Mouse (Mus musculus) hindbrain, embryonic 12.5 days (tissue): Measurements from ENCODE around the gene Cfap221. TPM values are rescaled to one million over a fixed set of nuclear protein-coding genes. Genes with fewer than 3 reads are reported as not detected.

Experiments
- ATAC-seq: fragments of 200-750 bp; cut with Nextera tagmentation; 2 replicates; pipeline ENCODE4 v1.8.0; 2017; ENCODE audit warnings: moderate TSS enrichment; ENCODE audit not compliant: low FRiP score
- H3K27ac ChIP-seq: fragments of 300-500 bp; sonication (generic); 2 replicates; pipeline ENCODE4 v1.5.1; 2016; ENCODE audit warnings: mild to moderate bottlenecking
- H3K27me3 ChIP-seq: fragments of 300-500 bp; sonication (generic); 2 replicates; pipeline ENCODE4 v1.6.1; 2016; ENCODE audit warnings: mild to moderate bottlenecking
- H3K36me3 ChIP-seq: fragments of 300-500 bp; sonication (generic); 2 replicates; pipeline ENCODE4 v1.6.1; 2016; ENCODE audit warnings: mild to moderate bottlenecking
- H3K4me1 ChIP-seq: fragments of 300-500 bp; sonication (generic); 2 replicates; pipeline ENCODE4 v1.6.1; 2016
- H3K4me2 ChIP-seq: fragments of 300-500 bp; sonication (generic); replicated peaks from 2 replicates; pipeline ENCODE4 v1.6.1; 2016; ENCODE audit warnings: mild to moderate bottlenecking
- H3K4me3 ChIP-seq: fragments of 300-500 bp; sonication (generic); 2 replicates; pipeline ENCODE4 v1.5.1; 2016; ENCODE audit warnings: mild to moderate bottlenecking
- H3K9ac ChIP-seq: fragments of 300-500 bp; sonication (generic); 2 replicates; pipeline ENCODE4 v1.6.1; 2016; ENCODE audit warnings: mild to moderate bottlenecking, moderate library complexity
- H3K9me3 ChIP-seq: fragments of 300-500 bp; sonication (generic); replicated peaks from 2 replicates; pipeline ENCODE4 v1.6.1; 2016; ENCODE audit warnings: mild to moderate bottlenecking
- WGBS: fragments of 180-500 bp; shearing (Covaris S2); methylation state at CpG from one replicate; pipeline ENCODE4 v1.1.7; 2016; 5-methylcytosine and 5-hydroxymethylcytosine counted together
- polyA plus RNA-seq: library from polyadenylated mRNA; unstranded; fragments of >200 nt; fragmentation: Nextera tagmentation; extraction: Ambion mirVana; gene quantifications from 2 replicates; pipeline ENCODE4 v1.2.1, GENCODE M21; 2016

Gene Cfap221
- polyA plus RNA-seq, 1 experiment from 2014 or later = 0.23 TPM

DNA sequence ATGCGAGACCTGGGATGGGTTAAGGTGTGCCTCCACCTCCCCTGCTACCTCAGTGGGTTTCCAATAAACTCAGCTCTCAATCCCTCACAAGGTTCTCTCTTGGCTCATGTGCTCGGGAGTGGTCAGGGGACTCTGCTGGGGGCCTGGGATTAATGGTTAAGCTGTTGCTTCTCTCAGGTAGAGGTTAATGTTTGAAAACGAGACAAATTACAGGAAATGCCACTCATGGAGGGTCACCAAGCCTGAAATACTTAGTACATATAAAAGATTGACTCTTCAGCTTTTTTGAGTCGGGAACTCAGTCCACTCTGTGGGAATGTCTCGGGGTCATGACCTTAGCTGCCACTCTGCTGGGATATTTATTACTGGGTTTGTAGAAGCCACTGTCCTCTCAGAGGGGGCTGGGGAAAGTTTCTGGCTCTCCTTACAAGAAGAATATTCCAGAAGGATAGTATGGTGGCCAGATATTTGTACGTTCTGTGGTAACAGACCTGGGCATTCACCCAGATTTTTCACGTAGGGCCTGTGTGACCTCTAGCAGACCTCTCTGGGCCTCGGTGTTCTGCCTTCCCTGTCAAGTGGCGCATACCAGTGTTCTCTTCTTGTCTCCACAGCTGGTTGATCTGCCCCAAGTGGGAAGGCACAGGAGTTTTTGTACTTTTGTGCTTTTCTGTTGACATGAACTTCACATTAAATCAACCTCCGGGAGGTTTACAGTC, 27.5 kb upstream of the Cfap221 start:
- H3K27ac ChIP-seq = no peak overlapping the region
- H3K27me3 ChIP-seq = no peaks in the 10 kb centered on the region
- no peak overlapping the region for H3K9ac ChIP-seq
- no peak overlapping the region for H3K4me3 ChIP-seq
- no peaks in the 10 kb centered on the region for H3K9me3 ChIP-seq
- no peak for ATAC-seq
- WGBS = 55% methylated on average over 10 of the region's 10 CpGs
- no peak overlapping the region for H3K4me2 ChIP-seq
- H3K36me3 ChIP-seq = no peaks in the 10 kb centered on the region
- H3K4me1 ChIP-seq = no peaks in the 10 kb centered on the region

DNA sequence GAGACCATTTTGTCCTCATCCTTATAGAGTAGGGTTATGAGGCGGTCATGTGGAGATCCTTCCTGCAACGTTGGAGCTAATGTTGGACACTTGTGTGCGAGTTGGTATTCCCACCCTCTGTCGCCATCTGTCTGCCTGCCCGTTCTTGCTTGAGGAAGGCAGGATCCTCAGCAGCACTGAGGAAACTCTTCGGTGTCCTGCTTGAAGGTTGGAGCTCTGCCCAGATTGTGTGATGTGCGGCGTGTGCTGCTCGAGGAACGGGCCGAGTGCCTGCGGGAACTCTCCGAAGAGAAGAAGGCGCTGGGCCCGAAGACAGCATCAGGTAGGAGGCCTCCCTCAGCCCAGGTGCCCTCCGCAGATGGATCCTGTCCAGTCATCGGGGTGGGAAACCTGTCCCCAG, 24.9 kb upstream of the Cfap221 start:
- 89% methylated on average over 17 of the region's 17 CpGs for WGBS
- ATAC-seq = no peak
- Histone ChIP-seq H3K4me3 (no peak overlapping the region), H3K36me3 (no peaks in the 10 kb centered on the region), H3K4me2 (no peak overlapping the region), H3K9me3 (no peaks in the 10 kb centered on the region), H3K27me3 (no peaks in the 10 kb centered on the region), H3K27ac (no peak overlapping the region), H3K4me1 (no peaks in the 10 kb centered on the region), H3K9ac (no peak overlapping the region)

DNA sequence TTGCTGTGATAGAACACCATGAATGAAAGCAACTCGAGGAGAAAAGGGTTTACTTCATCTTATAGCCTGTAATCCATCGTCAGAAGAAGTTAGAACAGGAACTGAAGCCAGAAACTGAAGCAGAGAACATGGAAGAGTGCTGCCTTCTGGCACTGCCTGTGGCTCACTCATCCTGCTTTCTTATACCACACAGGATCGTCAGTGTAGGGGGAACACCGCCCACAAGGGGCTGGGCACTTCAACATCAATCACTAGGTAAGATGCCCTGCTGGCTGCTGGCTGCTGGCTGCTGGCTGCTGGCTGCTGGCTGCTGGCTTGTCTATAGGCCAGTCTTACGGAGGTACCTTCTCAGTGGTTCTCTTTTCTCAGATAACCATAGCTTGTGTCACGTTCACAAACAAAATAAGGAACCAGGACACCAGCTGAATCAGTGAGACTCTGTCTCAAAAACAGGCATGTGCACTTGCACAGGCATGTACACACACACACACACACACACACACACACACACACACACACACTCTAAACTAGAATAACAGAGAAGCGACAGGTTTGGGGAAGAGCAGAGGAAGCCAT, 23.4 kb upstream of the Cfap221 start:
- ATAC-seq = no peak
- 77% methylated on average over 7 of the region's 7 CpGs for WGBS

DNA sequence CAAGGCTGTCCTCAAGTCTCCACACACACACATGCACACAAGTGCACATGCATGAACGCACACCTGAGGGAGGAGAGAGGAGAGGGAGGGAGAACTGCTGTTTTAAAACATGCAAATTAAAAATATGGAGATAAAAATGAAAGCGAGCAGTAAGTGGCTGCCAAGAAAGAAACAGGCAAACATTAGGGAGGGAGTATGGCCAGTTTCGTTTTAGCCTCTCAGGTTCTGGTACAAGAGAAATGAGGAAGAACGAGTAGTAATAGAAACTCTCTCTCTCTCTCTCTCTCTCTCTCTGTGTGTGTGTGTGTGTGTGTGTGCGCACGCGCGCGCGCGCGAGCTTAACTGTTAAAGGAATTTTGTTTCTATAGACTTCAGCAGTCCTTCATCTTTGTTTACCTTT, 22.4 kb upstream of the Cfap221 start:
- Histone ChIP-seq H3K9ac (no peak overlapping the region), H3K4me3 (no peak overlapping the region), H3K27me3 (no peaks in the 10 kb centered on the region), H3K27ac (no peak overlapping the region), H3K4me2 (no peak overlapping the region), H3K4me1 (no peaks in the 10 kb centered on the region), H3K9me3 (no peaks in the 10 kb centered on the region), H3K36me3 (no peaks in the 10 kb centered on the region)
- WGBS = 94% methylated on average over 12 of the region's 12 CpGs
- no peak for ATAC-seq

More for the DNA sequence above, 23.4 kb upstream of the Cfap221 start:
- Histone ChIP-seq H3K36me3 (no peaks in the 10 kb centered on the region), H3K4me1 (no peaks in the 10 kb centered on the region), H3K9ac (no peak overlapping the region), H3K27ac (no peak overlapping the region), H3K9me3 (no peaks in the 10 kb centered on the region), H3K4me2 (no peak overlapping the region), H3K4me3 (no peak overlapping the region), H3K27me3 (no peaks in the 10 kb centered on the region)

DNA sequence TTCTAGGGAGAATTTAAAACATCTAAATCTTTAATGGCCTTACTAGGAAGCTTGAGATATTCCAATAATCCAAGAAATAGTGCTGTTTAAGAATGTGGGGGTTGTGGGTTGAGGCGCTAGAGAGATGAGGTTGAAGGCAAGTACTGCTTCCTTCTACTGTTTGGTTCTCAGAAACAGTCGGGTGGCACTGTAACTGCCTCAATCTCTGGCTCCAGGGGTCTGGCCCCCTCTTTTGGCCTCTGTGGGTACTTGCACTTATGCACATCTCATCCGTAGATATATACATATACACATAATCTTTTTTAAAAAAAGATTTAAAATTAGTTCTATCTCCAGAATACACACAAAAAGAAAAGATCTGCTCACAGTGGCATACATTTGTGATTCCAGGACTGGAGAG, 21.9 kb upstream of the Cfap221 start:
- H3K27ac ChIP-seq = no peak overlapping the region
- ATAC-seq = no peak
- no peaks in the 10 kb centered on the region for H3K4me1 ChIP-seq
- H3K9me3 ChIP-seq = no peaks in the 10 kb centered on the region
- 67% methylated on average over 3 of the region's 3 CpGs for WGBS
- H3K27me3 ChIP-seq = no peaks in the 10 kb centered on the region
- no peak overlapping the region for H3K9ac ChIP-seq
- no peaks in the 10 kb centered on the region for H3K36me3 ChIP-seq
- no peak overlapping the region for H3K4me2 ChIP-seq
- no peak overlapping the region for H3K4me3 ChIP-seq

DNA sequence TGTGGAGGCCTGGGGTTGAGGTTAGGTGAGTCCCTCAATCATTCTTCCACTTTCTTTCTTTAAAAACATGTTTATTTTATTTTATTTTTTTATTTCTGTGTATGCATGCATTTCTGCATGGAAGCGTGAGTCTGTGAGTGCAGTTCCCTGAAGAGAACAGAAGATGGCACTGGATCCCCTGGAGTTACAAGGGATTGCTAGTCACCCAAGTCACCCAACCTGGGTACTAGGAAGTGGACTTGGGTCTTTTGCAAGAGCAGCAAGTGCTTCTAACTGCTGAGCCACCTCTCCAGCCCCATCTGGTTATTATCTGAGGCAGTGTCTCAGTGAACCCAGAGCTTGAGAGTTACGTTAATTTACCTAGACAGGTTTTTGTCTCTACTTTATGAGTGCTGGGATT, 19.2 kb upstream of the Cfap221 start:
- Histone ChIP-seq H3K36me3 (no peaks in the 10 kb centered on the region), H3K9me3 (no peaks in the 10 kb centered on the region), H3K4me2 (no peak overlapping the region), H3K4me1 (no peaks in the 10 kb centered on the region), H3K9ac (no peak overlapping the region), H3K4me3 (no peak overlapping the region), H3K27ac (no peak overlapping the region), H3K27me3 (no peaks in the 10 kb centered on the region)
- 76% methylated on average over 2 of the region's 2 CpGs for WGBS
- ATAC-seq = no peak

DNA sequence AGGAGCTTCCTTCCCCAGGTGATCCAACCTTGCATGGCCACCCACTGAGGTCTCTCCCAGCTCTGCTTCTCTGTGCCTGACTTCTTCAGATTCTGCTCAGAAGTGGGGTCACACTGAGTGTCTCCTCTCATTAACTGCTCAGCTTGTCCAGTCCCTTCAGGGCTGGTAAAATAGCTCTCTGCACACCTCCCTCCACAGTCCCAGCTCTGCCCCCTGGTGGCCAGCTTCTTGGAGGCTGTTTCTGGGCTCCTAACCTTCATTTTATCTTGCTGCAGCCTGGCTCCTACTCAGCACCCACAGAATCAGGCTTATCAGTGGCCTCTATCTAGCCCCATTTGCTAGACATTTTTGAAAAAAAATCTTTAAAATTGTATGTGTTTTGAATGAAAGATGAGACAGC, 16.1 kb upstream of the Cfap221 start:
- no peak for ATAC-seq
- Histone ChIP-seq H3K4me1 (no peaks in the 10 kb centered on the region), H3K9ac (no peak overlapping the region), H3K4me3 (no peak overlapping the region), H3K9me3 (no peaks in the 10 kb centered on the region), H3K36me3 (no peaks in the 10 kb centered on the region), H3K27ac (no peak overlapping the region), H3K4me2 (no peak overlapping the region), H3K27me3 (peaks cover 3% of the 10 kb centered on the region)

DNA sequence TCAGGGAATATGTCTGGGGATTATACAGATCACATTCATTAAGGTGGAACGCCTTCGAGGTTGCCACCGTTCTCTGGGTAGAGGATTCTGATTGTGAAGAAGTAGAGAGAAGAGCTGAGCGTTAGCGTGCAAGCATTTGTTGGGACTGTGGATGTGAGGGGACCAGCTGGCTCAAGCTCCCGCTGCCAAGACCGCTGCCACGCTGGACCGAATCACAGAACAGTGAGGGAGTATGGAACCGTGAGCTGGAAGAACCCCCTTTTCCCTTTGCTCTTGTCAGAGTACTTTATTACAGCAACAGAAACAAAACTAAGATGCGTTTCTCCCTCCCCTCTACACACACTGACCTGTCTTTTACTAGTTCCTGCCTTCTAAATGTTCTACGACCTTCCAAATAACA, 15.6 kb upstream of the Cfap221 start:
- WGBS = 80% methylated on average over 12 of the region's 12 CpGs

DNA sequence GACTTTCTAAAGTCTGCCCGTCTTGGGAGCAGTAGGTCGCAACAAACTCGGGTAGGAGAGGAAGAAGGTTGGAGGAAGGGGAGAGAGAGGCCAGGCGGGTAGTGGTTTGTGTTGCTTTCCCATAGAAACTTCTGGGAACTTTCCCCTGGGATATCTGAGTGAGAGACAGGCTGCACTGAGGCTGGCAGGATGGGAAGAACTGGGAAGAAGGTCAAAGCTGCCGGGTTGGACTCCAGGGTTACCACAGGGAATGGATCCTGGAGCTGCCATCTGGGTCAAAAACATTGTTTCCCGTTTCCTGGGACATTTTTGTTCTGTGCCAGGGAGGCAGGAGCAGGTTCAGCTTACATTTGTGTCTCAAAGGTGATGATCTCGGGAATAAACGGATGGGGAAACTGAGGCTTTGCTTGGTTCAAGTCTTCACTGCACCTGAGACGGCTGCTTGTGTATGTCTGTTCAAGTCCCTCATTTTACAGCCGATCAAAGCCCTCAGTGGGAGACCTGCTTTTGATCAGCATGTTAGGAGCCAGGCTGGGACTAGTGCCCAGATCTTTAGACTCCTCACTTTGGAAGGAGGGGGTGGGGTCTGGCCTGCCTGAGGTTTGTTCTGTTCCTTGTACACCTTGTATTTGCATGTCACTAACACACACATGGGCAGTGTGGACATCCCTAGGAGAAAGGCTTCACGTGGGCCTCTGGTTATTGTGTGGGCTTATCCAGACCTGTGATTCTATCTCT, 11.0 kb upstream of the Cfap221 start:
- 28% methylated on average over 11 of the region's 11 CpGs for WGBS
- no peaks in the 10 kb centered on the region for H3K9me3 ChIP-seq
- no peak for ATAC-seq
- H3K4me1 ChIP-seq = peaks cover 12% of the 10 kb centered on the region
- peak overlapping the region; percentile 82 for H3K4me2 ChIP-seq
- no peak overlapping the region for H3K27ac ChIP-seq
- H3K4me3 ChIP-seq = peak overlapping the region; percentile 42
- no peak overlapping the region for H3K9ac ChIP-seq
- peaks cover 25% of the 10 kb centered on the region for H3K27me3 ChIP-seq
- H3K36me3 ChIP-seq = no peaks in the 10 kb centered on the region

More for the DNA sequence above, 15.6 kb upstream of the Cfap221 start:
- no peaks in the 10 kb centered on the region for H3K36me3 ChIP-seq
- H3K4me3 ChIP-seq = no peak overlapping the region
- peaks cover 8% of the 10 kb centered on the region for H3K27me3 ChIP-seq
- ATAC-seq = no peak
- peaks cover 1% of the 10 kb centered on the region for H3K4me1 ChIP-seq
- H3K4me2 ChIP-seq = no peak overlapping the region
- no peak overlapping the region for H3K27ac ChIP-seq
- no peak overlapping the region for H3K9ac ChIP-seq
- no peaks in the 10 kb centered on the region for H3K9me3 ChIP-seq

DNA sequence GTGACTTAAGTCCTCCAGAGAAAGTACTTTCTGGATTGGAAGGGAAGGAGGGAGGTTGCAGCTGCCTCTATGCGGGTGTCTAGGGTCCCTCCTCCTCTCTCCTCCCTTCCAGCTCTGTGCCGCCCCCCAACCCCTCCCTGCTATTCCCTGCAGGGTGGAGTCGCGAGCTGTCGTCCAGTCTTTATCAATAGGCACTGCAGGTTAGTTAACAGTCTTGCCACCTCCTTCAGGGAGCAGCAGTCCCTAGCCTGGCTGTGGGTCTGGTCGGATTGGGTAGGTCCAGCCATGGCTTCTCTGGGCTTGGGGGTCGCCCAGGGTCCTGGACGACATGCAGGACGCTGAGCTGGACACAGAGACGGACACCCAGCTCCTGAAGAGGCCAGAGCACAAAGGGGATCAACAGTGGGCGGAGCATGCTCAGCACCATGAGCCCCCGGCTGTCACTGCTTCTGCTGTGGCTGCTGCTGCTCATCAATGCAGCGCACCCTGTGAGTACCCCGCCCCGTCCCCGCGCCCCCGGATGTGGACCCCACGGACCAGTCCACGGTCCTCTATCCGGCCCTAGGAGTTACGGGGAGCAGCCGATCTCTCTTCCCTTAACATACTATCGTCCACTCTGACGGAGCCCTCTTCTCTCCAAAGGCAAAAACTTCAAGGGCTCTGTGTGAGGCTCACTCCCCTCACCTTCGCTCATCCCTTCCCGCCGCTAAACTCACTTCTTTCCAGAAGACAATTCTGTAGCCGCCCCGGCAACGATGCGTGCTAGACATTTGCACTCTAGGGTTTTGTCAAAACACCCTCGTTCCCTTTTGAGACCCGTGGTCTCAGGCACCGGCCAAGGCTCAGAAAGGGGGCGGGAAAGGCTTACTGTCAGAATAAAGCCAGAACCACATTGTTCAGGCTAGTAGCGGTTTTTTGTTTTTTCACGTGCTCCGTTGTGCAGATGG, 10.1 kb upstream of the Cfap221 start, which contains the start of gene Sctr:
Gene Sctr (plus strand): TSS at position 51 of the 947 bp plus-strand sequence.
- H3K4me3 ChIP-seq = peak within 1 kb of the TSS; percentile 42
- WGBS = under 1% methylated on average over 36 of the region's 39 CpGs
- peaks cover 12% of the 10 kb centered on the region for H3K4me1 ChIP-seq
- ATAC-seq = peak; percentile 85
- H3K27ac ChIP-seq = no peak within 1 kb of the TSS
- no peaks in the 10 kb centered on the region for H3K36me3 ChIP-seq
- H3K4me2 ChIP-seq = peak within 1 kb of the TSS; percentile 82
- no peaks in the 10 kb centered on the region for H3K9me3 ChIP-seq
- peak within 1 kb of the TSS; percentile 55 for H3K9ac ChIP-seq
- peaks cover 25% of the 10 kb centered on the region for H3K27me3 ChIP-seq

DNA sequence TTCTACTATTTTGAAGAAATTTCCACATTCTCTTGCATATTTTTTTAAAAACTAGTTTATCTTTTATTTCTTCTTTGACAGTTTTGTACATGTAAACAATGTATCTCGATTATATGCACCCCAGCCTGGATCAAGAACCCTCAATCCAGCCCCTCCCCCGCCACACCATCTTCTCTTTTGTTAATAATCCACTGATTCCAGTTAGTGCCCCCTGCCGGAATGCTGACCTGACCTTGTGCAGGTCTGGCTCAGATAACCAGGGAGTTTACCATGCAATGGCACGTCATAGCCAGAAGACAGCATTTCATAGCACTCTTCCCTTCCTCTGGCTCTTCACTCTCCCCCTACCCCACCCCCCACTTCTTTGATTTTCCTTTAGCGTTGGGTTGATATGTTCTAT, 610 bp upstream of the Cfap221 start:
- H3K27me3 ChIP-seq = no peaks in the 10 kb centered on the region
- peak overlapping the region; percentile 74 for H3K4me2 ChIP-seq
- peak overlapping the region; percentile 42; the same call in 1 of the 2 replicates for H3K4me3 ChIP-seq
- WGBS = 28% methylated on average over 5 of the region's 5 CpGs
- no peaks in the 10 kb centered on the region for H3K9me3 ChIP-seq
- H3K36me3 ChIP-seq = no peaks in the 10 kb centered on the region
- no peak overlapping the region for H3K9ac ChIP-seq
- H3K27ac ChIP-seq = no peak overlapping the region
- H3K4me1 ChIP-seq = 0 out of 2 replicates have a peak, but pooled peaks cover 3% of the 10 kb centered on the region
- peak; percentile 42; the same call in 1 of the 2 replicates for ATAC-seq

DNA sequence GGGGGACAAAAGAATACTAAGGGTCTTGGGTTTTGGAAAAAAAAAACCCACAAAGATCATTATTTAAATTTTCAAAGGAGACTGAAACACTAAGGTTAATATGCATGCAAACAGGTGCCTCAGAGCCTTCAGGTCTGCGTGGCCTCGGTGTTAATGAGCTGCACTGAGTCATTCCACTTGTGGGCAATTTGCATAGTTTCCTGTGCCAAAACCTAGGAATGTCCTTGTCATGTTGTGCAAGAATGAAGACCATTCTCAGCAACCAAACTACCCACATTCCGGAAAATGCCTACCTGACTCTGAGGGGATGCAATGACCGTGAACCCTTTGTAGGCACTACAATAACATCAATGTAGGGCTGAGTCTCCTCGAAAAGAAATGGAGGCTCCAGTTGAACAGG, 10.5 kb downstream of the Cfap221 start:
- H3K36me3 ChIP-seq = no peaks in the 10 kb centered on the region
- H3K4me3 ChIP-seq = no peak overlapping the region
- no peak for ATAC-seq
- no peaks in the 10 kb centered on the region for H3K9me3 ChIP-seq
- H3K27me3 ChIP-seq = no peaks in the 10 kb centered on the region
- 88% methylated on average over 5 of the region's 5 CpGs for WGBS
- H3K9ac ChIP-seq = no peak overlapping the region
- H3K4me1 ChIP-seq = no peaks in the 10 kb centered on the region
- no peak overlapping the region for H3K4me2 ChIP-seq
- H3K27ac ChIP-seq = no peak overlapping the region
